In genomic region chr4:152087211-152088081, GRCm38 (mm10) we compare ENCODE assay signal across 8 mouse cellular contexts. TPM values are rescaled to one million over a fixed set of nuclear protein-coding genes. Genes with fewer than 3 reads are reported as not detected.
A peak's percentile ranks its signal among the peaks of the same experiment; 100 is the strongest.
DNase-seq lines count a peak whose midpoint lies in the region; ATAC-seq and TF ChIP-seq lines count a peak whose summit lies in the region.

No protein-coding gene starts in this region.

- peak overlapping the region; percentile 84 for H3K9ac ChIP-seq in kidney, postnatal 0 days (ENCODE audit: low read depth, low read length)
- peak overlapping the region; percentile 86 for H3K9ac ChIP-seq in intestine, embryonic 15.5 days
- peak overlapping the region; percentile 86 for H3K9ac ChIP-seq in neural tube, embryonic 12.5 days

- intact Hi-C loops in left cerebral cortex, postnatal 4 days (cut with DNase I), result no loop called here

- DNase-seq in kidney, postnatal 0 days (ENCODE audit: low spot score), result no peak
- DNase-seq in kidney, postnatal 10 days, result no peak
- peak; percentile 44 for DNase-seq in embryonic facial prominence, embryonic 10.5 days (ENCODE audit: low spot score)
- DNase-seq in left cerebral cortex, postnatal 4 days, result no peak
- no peak for DNase-seq in adrenal gland, postnatal 36 days
- no peak for DNase-seq in spleen, postnatal 36 days (ENCODE audit: low spot score in 2 of 2)

- peaks cover 15% of the 10 kb centered on the region for H3K4me1 ChIP-seq in kidney, postnatal 0 days (replicated peaks; ENCODE audit: insufficient read depth, low read length)
- H3K4me1 ChIP-seq in embryonic facial prominence, embryonic 10.5 days, result peaks cover 40% of the 10 kb centered on the region
- peaks cover 23% of the 10 kb centered on the region for H3K4me1 ChIP-seq in intestine, embryonic 15.5 days (replicated peaks)
- peaks cover 21% of the 10 kb centered on the region for H3K4me1 ChIP-seq in neural tube, embryonic 12.5 days

- H3K4me3 ChIP-seq in kidney, postnatal 0 days (replicated peaks; ENCODE audit: low read depth, low read length), result peak overlapping the region; percentile 82
- H3K4me3 ChIP-seq in embryonic facial prominence, embryonic 10.5 days, result peak overlapping the region; percentile 91
- H3K4me3 ChIP-seq in intestine, embryonic 15.5 days (replicated peaks), result peak overlapping the region; percentile 85
- H3K4me3 ChIP-seq in neural tube, embryonic 12.5 days, result peak overlapping the region; percentile 70

- H3K9me3 ChIP-seq in kidney, postnatal 0 days (replicated peaks; ENCODE audit: low read length), result no peaks in the 10 kb centered on the region
- H3K9me3 ChIP-seq in embryonic facial prominence, embryonic 10.5 days, result no peaks in the 10 kb centered on the region
- no peaks in the 10 kb centered on the region for H3K9me3 ChIP-seq in intestine, embryonic 15.5 days
- H3K9me3 ChIP-seq in neural tube, embryonic 12.5 days, result no peaks in the 10 kb centered on the region

- 5% methylated on average over 12 of the region's 12 CpGs for WGBS in kidney, postnatal 0 days
- WGBS in embryonic facial prominence, embryonic 10.5 days, result 4% methylated on average over 12 of the region's 12 CpGs
- WGBS in intestine, embryonic 15.5 days, result 9% methylated on average over 12 of the region's 12 CpGs
- 3% methylated on average over 12 of the region's 12 CpGs for WGBS in neural tube, embryonic 12.5 days

- TF ChIP-seq CTCF in kidney, postnatal 0 days (IDR thresholded peaks at IDR 0.05; ENCODE audit: low read depth), result no peak

- peak overlapping the region; percentile 90 for H3K4me2 ChIP-seq in kidney, postnatal 0 days (ENCODE audit: low read length)
- H3K4me2 ChIP-seq in intestine, embryonic 15.5 days (replicated peaks), result peak overlapping the region; percentile 90
- peak overlapping the region; percentile 93 for H3K4me2 ChIP-seq in neural tube, embryonic 12.5 days (replicated peaks)

- peak overlapping the region; percentile 80 for H3K27ac ChIP-seq in kidney, postnatal 0 days
- peak overlapping the region; percentile 91 for H3K27ac ChIP-seq in embryonic facial prominence, embryonic 10.5 days (replicated peaks)
- peak overlapping the region; percentile 80; the same call in 1 of the 2 replicates for H3K27ac ChIP-seq in intestine, embryonic 15.5 days
- H3K27ac ChIP-seq in neural tube, embryonic 12.5 days, result no peak overlapping the region

- no peak for ATAC-seq in kidney, postnatal 0 days (replicated peaks; ENCODE audit: low FRiP score, low read depth)
- ATAC-seq in intestine, embryonic 15.5 days, result no peak; the same call in 1 of the 2 replicates
- ATAC-seq in neural tube, embryonic 12.5 days (ENCODE audit: low FRiP score, low read depth), result peak; percentile 29; the same call in 1 of the 2 replicates

- H3K36me3 ChIP-seq in kidney, postnatal 0 days (ENCODE audit: insufficient read depth, low read length), result 0 out of 2 replicates have a peak, but pooled peaks cover 4% of the 10 kb centered on the region
- H3K36me3 ChIP-seq in embryonic facial prominence, embryonic 10.5 days (replicated peaks), result no peaks in the 10 kb centered on the region; the same call in 1 of the 2 replicates
- no peaks in the 10 kb centered on the region for H3K36me3 ChIP-seq in intestine, embryonic 15.5 days
- no peaks in the 10 kb centered on the region for H3K36me3 ChIP-seq in neural tube, embryonic 12.5 days

- no peaks in the 10 kb centered on the region for H3K27me3 ChIP-seq in kidney, postnatal 0 days (ENCODE audit: insufficient read depth, low read length)
- peaks cover 35% of the 10 kb centered on the region for H3K27me3 ChIP-seq in embryonic facial prominence, embryonic 10.5 days (replicated peaks; ENCODE audit: low read depth, poor library complexity, severe bottlenecking)
- 0 out of 2 replicates have a peak, but pooled peaks cover 2% of the 10 kb centered on the region for H3K27me3 ChIP-seq in intestine, embryonic 15.5 days (replicated peaks)
- H3K27me3 ChIP-seq in neural tube, embryonic 12.5 days (replicated peaks), result peaks cover 3% of the 10 kb centered on the region; the same call in 1 of the 2 replicates

RNA-seq across cellular contexts. Expression of gene Plekhg5, which starts 15.1 kb away (rescaled TPM):
- polyA plus RNA-seq in kidney, postnatal 0 days (2015; fragmentation: Nextera tagmentation; extraction: Ambion mirVana), result 18.3 and 19.3 TPM in 2 replicates
- 11.7 and 13.2 TPM in 2 replicates for polyA plus RNA-seq in embryonic facial prominence, embryonic 10.5 days (2016; fragmentation: Nextera tagmentation; extraction: Ambion mirVana)
- 11.0 and 12.9 TPM in 2 replicates for polyA plus RNA-seq in intestine, embryonic 15.5 days (2015; fragmentation: Nextera tagmentation; extraction: Ambion mirVana)
- 10.4 and 10.6 TPM in 2 replicates for polyA plus RNA-seq in neural tube, embryonic 12.5 days (2016; fragmentation: Nextera tagmentation; extraction: Ambion mirVana)
- total RNA-seq in left cerebral cortex, postnatal 4 days (2021), result 10 to 100 TPM; 21.2 to 25.7 TPM
- total RNA-seq in adrenal gland, postnatal 36 days (2021), result 10 to 100 TPM; 10.0 to 13.5 TPM

RNA-seq across cellular contexts. Expression of gene Tnfrsf25, which starts 28.3 kb away (rescaled TPM):
- polyA plus RNA-seq in kidney, postnatal 0 days (2015; fragmentation: Nextera tagmentation; extraction: Ambion mirVana), result 0.68 and 0.83 TPM in 2 replicates
- polyA plus RNA-seq in embryonic facial prominence, embryonic 10.5 days (2016; fragmentation: Nextera tagmentation; extraction: Ambion mirVana), result 1.0 and 1.3 TPM in 2 replicates
- polyA plus RNA-seq in intestine, embryonic 15.5 days (2015; fragmentation: Nextera tagmentation; extraction: Ambion mirVana), result 1.4 and 1.5 TPM in 2 replicates
- polyA plus RNA-seq in neural tube, embryonic 12.5 days (2016; fragmentation: Nextera tagmentation; extraction: Ambion mirVana), result 0.80 and 1.2 TPM in 2 replicates
- 1 to 10 TPM; 2.3 to 2.6 TPM for total RNA-seq in left cerebral cortex, postnatal 4 days (2021)
- 1 to 10 TPM; 1.7 to 3.0 TPM for total RNA-seq in adrenal gland, postnatal 36 days (2021)

RNA-seq across cellular contexts. Expression of gene Nol9, which starts 48.3 kb away (rescaled TPM):
- polyA plus RNA-seq in kidney, postnatal 0 days (2015; fragmentation: Nextera tagmentation; extraction: Ambion mirVana), result 20.0 and 20.5 TPM in 2 replicates
- 43.7 and 44.2 TPM in 2 replicates for polyA plus RNA-seq in embryonic facial prominence, embryonic 10.5 days (2016; fragmentation: Nextera tagmentation; extraction: Ambion mirVana)
- 31.3 and 31.7 TPM in 2 replicates for polyA plus RNA-seq in intestine, embryonic 15.5 days (2015; fragmentation: Nextera tagmentation; extraction: Ambion mirVana)
- polyA plus RNA-seq in neural tube, embryonic 12.5 days (2016; fragmentation: Nextera tagmentation; extraction: Ambion mirVana), result 33.5 and 34.8 TPM in 2 replicates
- 10 to 100 TPM; 32.0 to 33.1 TPM for total RNA-seq in left cerebral cortex, postnatal 4 days (2021)
- 10 to 100 TPM; 24.8 to 27.3 TPM for total RNA-seq in adrenal gland, postnatal 36 days (2021)

RNA-seq across cellular contexts. Expression of gene Tas1r1, which starts 49.1 kb away (rescaled TPM):
- polyA plus RNA-seq in kidney, postnatal 0 days (2015; fragmentation: Nextera tagmentation; extraction: Ambion mirVana), result 0.39 and 0.45 TPM in 2 replicates
- 0.50 and 0.68 TPM in 2 replicates for polyA plus RNA-seq in embryonic facial prominence, embryonic 10.5 days (2016; fragmentation: Nextera tagmentation; extraction: Ambion mirVana)
- 0.19 and 0.44 TPM in 2 replicates for polyA plus RNA-seq in intestine, embryonic 15.5 days (2015; fragmentation: Nextera tagmentation; extraction: Ambion mirVana)
- 1.2 and 1.4 TPM in 2 replicates for polyA plus RNA-seq in neural tube, embryonic 12.5 days (2016; fragmentation: Nextera tagmentation; extraction: Ambion mirVana)
- total RNA-seq in left cerebral cortex, postnatal 4 days (2021), result under 1 TPM; 0.56 to 0.83 TPM
- total RNA-seq in adrenal gland, postnatal 36 days (2021), result not detected

RNA-seq across cellular contexts. Expression of gene Zbtb48, which starts 60.0 kb away (rescaled TPM):
- polyA plus RNA-seq in kidney, postnatal 0 days (2015; fragmentation: Nextera tagmentation; extraction: Ambion mirVana), result 14.4 and 16.3 TPM in 2 replicates
- polyA plus RNA-seq in embryonic facial prominence, embryonic 10.5 days (2016; fragmentation: Nextera tagmentation; extraction: Ambion mirVana), result 25.0 and 26.4 TPM in 2 replicates
- 15.6 and 19.0 TPM in 2 replicates for polyA plus RNA-seq in intestine, embryonic 15.5 days (2015; fragmentation: Nextera tagmentation; extraction: Ambion mirVana)
- 17.8 and 20.4 TPM in 2 replicates for polyA plus RNA-seq in neural tube, embryonic 12.5 days (2016; fragmentation: Nextera tagmentation; extraction: Ambion mirVana)
- 10 to 100 TPM; 17.4 to 17.6 TPM for total RNA-seq in left cerebral cortex, postnatal 4 days (2021)
- total RNA-seq in adrenal gland, postnatal 36 days (2021), result 1 to 10 TPM; 8.6 to 9.7 TPM
